Mouse (Mus musculus) limb, embryonic 13.5 days (tissue): ENCODE measurements at regions not wholly inside any gene's neighbourhood (a gene's known extent, or its start where the extent isn't known, plus 50 kb on each side); places are given as distances from the start of the nearest gene placed in this dataset.
A peak's percentile ranks its signal among the peaks of the same experiment; 100 is the strongest.

Experiments
- ATAC-seq: fragments of 200-750 bp; cut with Nextera tagmentation; 2 replicates; pipeline ENCODE4 v1.8.0; 2017; ENCODE audit warnings: low read depth, moderate number of reproducible peaks, moderate TSS enrichment; ENCODE audit not compliant: low FRiP score
- H3K27ac ChIP-seq: fragments of 300-500 bp; sonication (generic); 2 replicates; pipeline ENCODE4 v1.5.1; 2015; ENCODE audit warnings: inconsistent platforms, mild to moderate bottlenecking, moderate library complexity
- H3K27me3 ChIP-seq: fragments of 300-500 bp; sonication (generic); 2 replicates; pipeline ENCODE4 v1.6.1; 2015; ENCODE audit warnings: mild to moderate bottlenecking, inconsistent platforms
- H3K36me3 ChIP-seq: fragments of 300-500 bp; sonication (generic); 2 replicates; pipeline ENCODE4 v1.6.1; 2015; ENCODE audit warnings: inconsistent platforms, mild to moderate bottlenecking, moderate library complexity
- H3K4me1 ChIP-seq: fragments of 300-500 bp; sonication (generic); 2 replicates; pipeline ENCODE4 v1.6.1; 2015; ENCODE audit warnings: inconsistent platforms
- H3K4me2 ChIP-seq: fragments of 300-500 bp; sonication (generic); replicated peaks from 2 replicates; pipeline ENCODE4 v1.6.1; 2015; ENCODE audit warnings: inconsistent platforms, mild to moderate bottlenecking, moderate library complexity
- H3K4me3 ChIP-seq: fragments of 300-500 bp; sonication (generic); 2 replicates; pipeline ENCODE4 v1.5.1; 2015; ENCODE audit warnings: moderate library complexity, mild to moderate bottlenecking, inconsistent platforms
- H3K9ac ChIP-seq: fragments of 300-500 bp; sonication (generic); 2 replicates; pipeline ENCODE4 v1.6.1; 2015; ENCODE audit warnings: mild to moderate bottlenecking, inconsistent platforms
- H3K9me3 ChIP-seq: fragments of 300-500 bp; sonication (generic); 2 replicates; pipeline ENCODE4 v1.6.1; 2016; ENCODE audit warnings: inconsistent platforms
- whole genome bisulfite sequencing: fragments of 180-500 bp; shearing (Covaris S2); methylation state at CpG from one replicate; pipeline ENCODE4 v1.1.7; 2015; 5-methylcytosine and 5-hydroxymethylcytosine counted together

DNA sequence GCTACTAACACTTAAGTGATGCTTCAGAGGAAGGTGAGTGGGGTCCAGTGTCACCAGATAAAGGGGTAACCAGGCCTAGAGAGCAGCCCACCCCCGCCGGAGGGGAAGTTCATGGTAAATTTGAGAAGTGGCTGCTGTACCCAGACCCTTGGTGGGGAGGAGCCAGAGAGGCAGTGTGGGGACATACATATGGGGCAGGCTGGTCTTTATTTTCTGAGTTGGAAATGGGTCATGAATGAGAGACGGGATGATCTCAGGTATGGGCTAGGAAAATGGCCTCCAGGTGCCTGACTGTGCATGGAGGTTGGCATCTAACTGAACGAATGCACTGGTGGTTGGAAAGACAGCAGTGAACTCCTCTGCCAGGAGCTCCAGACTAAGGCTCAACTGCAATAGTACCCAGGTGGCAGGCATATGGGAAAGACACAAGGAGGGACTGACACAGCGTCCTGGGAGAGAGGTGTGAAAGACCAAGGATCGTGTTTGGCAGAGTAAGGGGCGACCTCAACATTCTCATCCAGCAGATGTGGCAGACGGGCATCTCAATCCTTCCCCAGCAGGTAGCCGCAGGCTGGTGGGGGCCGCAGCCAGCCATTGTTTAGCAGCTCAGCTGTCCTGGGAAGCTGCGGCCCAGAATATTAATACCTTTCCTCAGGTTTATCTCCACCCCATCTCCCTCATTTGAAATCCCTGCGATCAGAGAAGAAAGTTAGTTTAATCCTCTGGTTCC, 387.7 kb downstream of the Rps24 start:
- WGBS, result 61% methylated on average over 12 of the region's 12 CpGs

DNA sequence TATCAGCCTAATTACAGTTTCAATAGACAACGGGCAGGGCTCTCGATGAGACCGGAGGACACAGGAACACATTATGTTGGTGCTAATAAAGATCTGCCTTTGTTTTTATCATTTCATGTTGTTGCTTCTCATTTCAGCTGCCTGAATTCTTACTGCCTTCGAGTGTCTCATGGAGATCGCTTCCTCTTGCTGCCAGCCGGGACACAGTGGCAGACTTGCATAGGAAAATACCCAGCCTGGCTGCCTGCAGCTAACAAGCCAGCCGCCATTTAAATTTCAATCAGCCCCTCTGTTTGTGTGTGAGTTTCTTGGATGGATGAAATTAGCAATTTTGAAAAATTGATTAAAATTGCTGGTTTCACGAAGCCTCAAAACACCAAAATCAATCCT, 388.2 kb downstream of the Rps24 start:
- no peak overlapping the region for H3K4me2 ChIP-seq
- no peaks in the 10 kb centered on the region for H3K9me3 ChIP-seq
- WGBS, result 70% methylated on average over 8 of the region's 8 CpGs
- H3K4me1 ChIP-seq, result peaks cover 13% of the 10 kb centered on the region; the same call in 1 of the 2 replicates
- no peaks in the 10 kb centered on the region for H3K36me3 ChIP-seq
- no peak overlapping the region for H3K27ac ChIP-seq
- no peak for ATAC-seq
- no peaks in the 10 kb centered on the region for H3K27me3 ChIP-seq
- no peak overlapping the region for H3K9ac ChIP-seq
- no peak overlapping the region for H3K4me3 ChIP-seq

More for the DNA sequence above, 387.7 kb downstream of the Rps24 start:
- H3K9me3 ChIP-seq, result no peaks in the 10 kb centered on the region
- no peak for ATAC-seq
- H3K36me3 ChIP-seq, result no peaks in the 10 kb centered on the region
- no peaks in the 10 kb centered on the region for H3K27me3 ChIP-seq
- H3K4me2 ChIP-seq, result no peak overlapping the region
- H3K27ac ChIP-seq, result no peak overlapping the region
- H3K9ac ChIP-seq, result no peak overlapping the region
- peaks cover 13% of the 10 kb centered on the region; the same call in 1 of the 2 replicates for H3K4me1 ChIP-seq
- no peak overlapping the region for H3K4me3 ChIP-seq

DNA sequence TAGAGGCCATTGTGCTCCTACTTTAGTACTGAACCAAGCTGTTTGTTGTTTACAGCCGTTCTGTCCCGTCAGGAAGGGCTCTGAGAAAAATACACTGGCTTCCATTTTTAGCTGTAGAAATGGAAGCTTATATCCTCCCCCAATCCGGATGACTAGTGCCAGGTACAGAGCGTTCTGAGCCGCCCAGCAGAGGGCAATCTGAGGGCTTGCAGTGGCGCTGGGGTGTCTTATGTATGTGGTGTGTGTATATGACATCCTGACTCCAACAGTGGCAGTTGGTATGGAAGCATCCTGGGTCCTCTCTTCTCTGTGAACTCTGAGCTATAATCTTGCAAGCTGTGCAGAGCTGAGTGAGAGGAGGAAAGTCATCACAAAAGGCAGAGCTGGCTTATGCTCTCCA, 389.0 kb downstream of the Rps24 start:
- WGBS, result 68% methylated on average over 6 of the region's 6 CpGs

DNA sequence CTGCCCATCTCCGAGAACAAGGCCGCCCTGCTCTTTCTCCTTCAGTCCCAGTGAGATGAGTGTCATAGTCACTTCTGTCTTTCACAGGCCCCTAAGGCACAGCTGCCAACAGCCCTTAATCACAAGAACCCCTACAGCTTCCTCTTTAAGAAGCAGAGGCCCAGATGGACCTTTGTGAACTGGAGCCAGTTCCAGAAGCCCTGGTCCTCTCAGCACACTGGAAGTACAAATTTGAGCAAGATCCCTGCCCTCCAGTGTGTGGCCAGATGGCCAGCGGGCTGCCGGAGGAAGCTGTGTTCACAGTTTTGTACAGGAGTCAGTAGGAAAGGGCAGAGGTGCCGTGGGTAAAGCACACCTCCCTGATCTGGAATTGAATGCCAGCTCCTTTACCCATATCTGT, 389.6 kb downstream of the Rps24 start:
- no peaks in the 10 kb centered on the region for H3K9me3 ChIP-seq
- H3K4me2 ChIP-seq, result no peak overlapping the region
- H3K27me3 ChIP-seq, result no peaks in the 10 kb centered on the region
- H3K4me3 ChIP-seq, result no peak overlapping the region
- 79% methylated on average over 5 of the region's 5 CpGs for WGBS
- H3K9ac ChIP-seq, result no peak overlapping the region
- no peak for ATAC-seq
- H3K4me1 ChIP-seq, result peaks cover 8% of the 10 kb centered on the region; the same call in 1 of the 2 replicates
- H3K36me3 ChIP-seq, result no peaks in the 10 kb centered on the region
- H3K27ac ChIP-seq, result 0 out of 2 replicates have a peak overlapping the region, but pooled peaks have one; percentile 33

More for the DNA sequence above, 389.0 kb downstream of the Rps24 start:
- no peak overlapping the region for H3K27ac ChIP-seq
- H3K9me3 ChIP-seq, result no peaks in the 10 kb centered on the region
- no peaks in the 10 kb centered on the region for H3K27me3 ChIP-seq
- no peak overlapping the region for H3K4me2 ChIP-seq
- no peak overlapping the region for H3K9ac ChIP-seq
- no peaks in the 10 kb centered on the region for H3K36me3 ChIP-seq
- ATAC-seq, result no peak
- H3K4me1 ChIP-seq, result peaks cover 13% of the 10 kb centered on the region; the same call in 1 of the 2 replicates
- H3K4me3 ChIP-seq, result no peak overlapping the region

DNA sequence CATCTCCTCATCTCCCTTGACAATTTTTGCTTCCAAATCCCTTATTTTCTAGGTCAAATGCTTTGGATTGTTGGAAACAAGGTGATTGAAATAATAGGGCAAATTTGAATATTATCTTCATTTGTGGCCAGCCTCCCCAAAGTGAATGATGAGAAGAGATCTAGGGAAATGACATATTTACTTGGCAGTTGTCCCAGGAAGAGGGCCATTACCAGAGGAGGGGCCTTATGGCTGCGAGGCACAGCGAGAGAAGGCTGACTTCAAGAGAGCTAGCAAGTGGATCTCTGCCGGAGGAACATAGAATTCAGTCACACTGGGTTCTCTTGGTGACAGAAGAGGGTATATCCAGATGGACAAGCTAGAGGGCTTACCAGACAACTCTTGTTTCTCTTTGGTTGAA, 390.9 kb downstream of the Rps24 start:
- Histone ChIP-seq H3K4me2 (no peak overlapping the region), H3K27me3 (no peaks in the 10 kb centered on the region), H3K9me3 (no peaks in the 10 kb centered on the region), H3K27ac (no peak overlapping the region), H3K4me1 (peaks cover 6% of the 10 kb centered on the region; the same call in 1 of the 2 replicates), H3K4me3 (no peak overlapping the region), H3K36me3 (no peaks in the 10 kb centered on the region), H3K9ac (no peak overlapping the region)
- 81% methylated on average over 3 of the region's 3 CpGs for WGBS
- ATAC-seq, result no peak

DNA sequence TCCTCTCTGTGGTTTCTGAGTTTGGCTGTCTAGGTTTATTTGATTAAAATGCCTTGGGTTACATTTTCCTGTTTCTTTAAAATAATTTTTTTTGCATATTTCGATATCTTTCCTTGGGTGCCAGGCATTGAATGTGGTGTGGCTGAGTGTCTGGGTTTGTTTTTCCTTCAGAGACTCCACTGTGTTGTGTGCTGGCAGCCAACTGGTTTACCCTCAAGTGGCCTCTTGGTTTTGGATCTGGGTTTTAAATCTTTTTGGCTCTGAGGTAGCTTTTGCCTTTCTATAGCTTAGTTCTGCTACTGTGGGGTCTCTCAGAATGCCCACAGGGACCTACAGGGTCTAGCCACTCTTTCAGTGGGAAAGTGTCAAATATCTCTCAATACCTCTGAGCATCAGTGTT, 399.2 kb downstream of the Rps24 start:
- no peak for ATAC-seq
- H3K4me1 ChIP-seq, result peaks cover 18% of the 10 kb centered on the region
- no peaks in the 10 kb centered on the region for H3K27me3 ChIP-seq
- H3K9ac ChIP-seq, result no peak overlapping the region
- H3K27ac ChIP-seq, result peak overlapping the region; percentile 34; the same call in 1 of the 2 replicates
- no peaks in the 10 kb centered on the region for H3K36me3 ChIP-seq
- WGBS, result 80% methylated on average over 1 of the region's 1 CpGs
- H3K4me2 ChIP-seq, result no peak overlapping the region
- no peak overlapping the region for H3K4me3 ChIP-seq
- 0 out of 2 replicates have a peak, but pooled peaks cover 4% of the 10 kb centered on the region for H3K9me3 ChIP-seq

DNA sequence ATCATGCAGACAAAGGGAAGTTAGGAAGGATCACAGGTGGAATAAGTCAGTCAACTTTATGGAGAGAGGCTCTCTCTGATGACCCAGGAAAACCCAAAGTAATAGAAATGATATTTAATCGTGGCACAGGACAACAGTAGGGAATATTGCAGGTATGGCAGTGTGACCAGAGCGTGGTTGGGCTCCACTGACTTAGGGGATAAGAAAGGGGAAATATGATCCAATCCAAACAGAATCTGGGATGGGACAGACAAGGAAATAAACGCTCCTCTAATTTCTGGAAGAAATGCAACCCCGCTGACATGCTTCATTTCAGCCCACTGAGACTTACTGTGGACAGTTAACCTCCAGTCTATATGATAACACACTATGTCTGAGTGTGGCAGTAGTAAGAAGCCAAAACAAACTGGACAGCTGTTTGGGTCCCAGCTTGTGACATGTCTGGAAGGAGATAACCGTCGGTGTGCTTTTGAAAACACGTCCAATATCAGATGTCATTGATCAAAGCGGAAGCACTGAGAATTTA, 400.0 kb downstream of the Rps24 start:
- no peak for ATAC-seq
- H3K4me3 ChIP-seq, result no peak overlapping the region
- H3K36me3 ChIP-seq, result no peaks in the 10 kb centered on the region
- 77% methylated on average over 8 of the region's 8 CpGs for WGBS
- peak overlapping the region; percentile 34; the same call in 1 of the 2 replicates for H3K27ac ChIP-seq
- no peak overlapping the region for H3K9ac ChIP-seq
- H3K27me3 ChIP-seq, result no peaks in the 10 kb centered on the region
- H3K9me3 ChIP-seq, result 0 out of 2 replicates have a peak, but pooled peaks cover 4% of the 10 kb centered on the region
- peaks cover 18% of the 10 kb centered on the region for H3K4me1 ChIP-seq
- no peak overlapping the region for H3K4me2 ChIP-seq

DNA sequence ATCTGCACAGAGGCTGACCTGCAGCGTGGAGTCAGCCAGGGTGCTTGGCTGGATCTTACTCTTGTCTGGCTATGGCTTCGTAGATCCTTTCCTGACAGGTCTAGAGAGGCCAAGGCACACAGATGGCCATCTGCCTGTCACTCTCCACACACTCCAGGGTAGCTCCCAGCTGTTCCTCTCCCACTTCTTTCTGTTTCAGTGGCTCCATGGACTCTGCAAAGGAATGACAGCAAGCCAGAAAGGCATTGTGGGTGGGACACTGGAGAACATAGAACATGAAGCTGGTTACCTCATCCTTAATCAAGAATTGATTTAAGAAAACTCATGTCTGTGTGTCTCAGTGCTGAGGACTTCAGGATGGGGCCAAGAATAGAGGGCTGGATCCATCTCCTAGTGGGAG, 403.9 kb downstream of the Rps24 start:
- H3K27ac ChIP-seq, result no peak overlapping the region
- no peak overlapping the region for H3K4me2 ChIP-seq
- no peaks in the 10 kb centered on the region for H3K27me3 ChIP-seq
- no peak overlapping the region for H3K9ac ChIP-seq
- H3K9me3 ChIP-seq, result no peaks in the 10 kb centered on the region
- WGBS, result 73% methylated on average over 2 of the region's 2 CpGs
- H3K4me1 ChIP-seq, result peaks cover 18% of the 10 kb centered on the region
- peak; percentile 24; the same call in 1 of the 2 replicates for ATAC-seq
- no peak overlapping the region for H3K4me3 ChIP-seq
- no peaks in the 10 kb centered on the region for H3K36me3 ChIP-seq

DNA sequence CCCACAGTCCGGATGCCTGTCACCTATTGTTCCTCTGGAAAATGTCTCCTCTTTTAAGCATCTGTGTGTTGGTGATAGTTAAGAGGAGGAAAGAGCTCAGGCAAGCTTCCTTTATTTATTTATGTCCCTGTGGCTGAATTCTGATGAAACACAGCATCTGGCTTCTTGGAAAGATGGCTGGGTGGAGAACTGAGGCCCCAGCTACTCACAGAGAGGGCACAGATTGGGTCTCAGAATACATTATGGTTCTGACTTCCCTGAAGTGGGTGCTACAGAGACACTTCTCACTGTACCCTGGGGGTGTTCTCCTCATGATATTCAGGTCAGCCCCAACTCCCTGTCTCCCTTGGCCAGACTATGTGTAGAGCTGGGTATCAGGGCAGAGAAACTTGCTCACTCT, 408.3 kb downstream of the Rps24 start:
- WGBS, result 57% methylated on average over 1 of the region's 1 CpGs
- H3K27ac ChIP-seq, result no peak overlapping the region
- 0 out of 2 replicates have a peak, but pooled peaks cover 5% of the 10 kb centered on the region for H3K9me3 ChIP-seq
- ATAC-seq, result no peak
- H3K4me1 ChIP-seq, result peaks cover 15% of the 10 kb centered on the region
- H3K4me3 ChIP-seq, result no peak overlapping the region
- no peaks in the 10 kb centered on the region for H3K36me3 ChIP-seq
- no peaks in the 10 kb centered on the region for H3K27me3 ChIP-seq
- H3K9ac ChIP-seq, result no peak overlapping the region
- H3K4me2 ChIP-seq, result no peak overlapping the region

DNA sequence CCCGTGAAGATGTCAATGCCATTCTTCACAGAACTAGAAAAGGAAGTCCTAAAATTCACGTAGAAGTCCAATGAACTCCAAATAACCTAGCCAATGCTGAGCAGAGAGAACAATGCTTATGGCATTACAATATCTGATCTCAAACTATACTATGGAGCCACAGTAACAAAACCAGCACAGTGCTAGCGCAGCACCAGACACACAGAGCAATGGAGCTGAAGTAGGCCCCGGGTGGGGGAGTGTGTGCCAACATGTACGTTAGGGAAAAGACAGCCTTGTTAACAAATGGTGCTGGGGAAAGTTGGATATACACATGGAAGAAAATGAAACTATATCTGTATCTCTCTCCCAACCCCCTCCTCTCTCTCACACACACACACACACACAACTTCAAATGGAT, 409.8 kb downstream of the Rps24 start:
- ATAC-seq, result no peak
- H3K27ac ChIP-seq, result no peak overlapping the region
- no peaks in the 10 kb centered on the region for H3K27me3 ChIP-seq
- no peaks in the 10 kb centered on the region for H3K36me3 ChIP-seq
- H3K4me1 ChIP-seq, result peaks cover 19% of the 10 kb centered on the region
- H3K4me2 ChIP-seq, result no peak overlapping the region
- H3K4me3 ChIP-seq, result no peak overlapping the region
- 0 out of 2 replicates have a peak, but pooled peaks cover 5% of the 10 kb centered on the region for H3K9me3 ChIP-seq
- no peak overlapping the region for H3K9ac ChIP-seq
- 93% methylated on average over 5 of the region's 5 CpGs for WGBS

DNA sequence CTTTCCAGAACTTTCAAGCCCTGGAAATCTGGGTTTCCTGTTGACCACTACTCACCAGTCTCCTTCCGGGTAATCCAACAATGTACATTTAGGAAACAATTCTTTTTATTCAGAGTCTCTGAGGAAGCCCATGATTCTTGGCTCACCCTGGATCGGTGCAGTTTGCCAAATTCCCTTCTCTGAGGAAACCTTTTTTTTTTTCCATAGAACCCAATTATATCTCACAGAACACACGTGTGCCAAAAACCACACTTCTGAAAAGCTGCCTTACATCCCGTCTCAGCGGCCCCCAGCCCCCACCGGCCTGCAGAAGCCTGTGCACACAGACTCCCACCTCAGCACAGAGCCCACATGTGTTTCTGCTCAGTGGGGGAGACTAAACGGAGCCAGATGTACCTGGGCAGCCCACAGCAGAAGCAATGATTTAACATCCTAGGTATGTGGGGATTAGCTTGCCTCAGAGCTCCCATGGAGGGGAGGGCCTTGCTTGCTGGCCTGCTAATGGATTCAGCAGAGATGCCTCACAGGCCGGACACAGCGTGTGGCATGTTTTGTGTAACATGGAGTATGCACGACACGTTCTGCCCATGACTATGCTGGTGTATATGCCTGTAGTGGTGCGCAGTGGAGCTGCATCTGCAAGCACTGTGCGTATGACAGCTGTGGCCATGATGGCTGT, 413.7 kb downstream of the Rps24 start:
- Histone ChIP-seq H3K9me3 (0 out of 2 replicates have a peak, but pooled peaks cover 5% of the 10 kb centered on the region), H3K4me2 (peak overlapping the region; percentile 14; the same call in 1 of the 2 replicates), H3K4me1 (peaks cover 52% of the 10 kb centered on the region), H3K9ac (no peak overlapping the region), H3K4me3 (no peak overlapping the region), H3K27me3 (no peaks in the 10 kb centered on the region), H3K36me3 (no peaks in the 10 kb centered on the region), H3K27ac (peak overlapping the region; percentile 97)
- peak; percentile 99 for ATAC-seq
- 16% methylated on average over 13 of the region's 13 CpGs for WGBS

DNA sequence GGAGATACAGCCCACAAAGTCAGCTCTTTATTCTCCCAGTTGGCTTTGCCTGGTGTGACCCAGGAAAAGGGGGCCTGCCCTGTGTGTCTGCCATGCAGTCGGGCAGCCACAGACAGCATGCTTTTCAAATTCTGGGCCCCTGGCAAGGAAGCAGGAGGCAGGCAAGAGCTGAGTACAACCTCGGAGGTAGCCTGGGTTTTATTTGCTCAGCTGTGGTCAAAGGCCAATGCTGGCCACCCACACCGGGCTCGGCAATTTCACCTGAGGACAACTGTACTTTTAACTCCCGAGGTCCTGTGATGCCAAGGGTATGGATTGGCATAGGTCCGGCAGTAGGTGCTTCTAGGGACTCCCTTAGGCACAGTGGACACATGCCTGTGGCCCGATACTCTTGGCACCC, 414.8 kb downstream of the Rps24 start:
- ATAC-seq, result no peak
- no peak overlapping the region for H3K9ac ChIP-seq
- H3K36me3 ChIP-seq, result no peaks in the 10 kb centered on the region
- H3K27me3 ChIP-seq, result no peaks in the 10 kb centered on the region
- 0 out of 2 replicates have a peak, but pooled peaks cover under 1% of the 10 kb centered on the region for H3K9me3 ChIP-seq
- WGBS, result 36% methylated on average over 7 of the region's 7 CpGs
- peaks cover 57% of the 10 kb centered on the region for H3K4me1 ChIP-seq
- no peak overlapping the region for H3K4me3 ChIP-seq
- no peak overlapping the region for H3K4me2 ChIP-seq
- peak overlapping the region; percentile 97 for H3K27ac ChIP-seq
